ENCODE assay signal across 37 mouse cellular contexts in genomic region chr17:48905286-48906040, GRCm38 (mm10). TPM values are rescaled to one million over a fixed set of nuclear protein-coding genes. Genes with fewer than 3 reads are reported as not detected.
"Had no signal": no experiment of that assay in that cellular context is flagged by ENCODE, and none has a peak within 500 bp of the region (broad histone marks: within the 10 kb centered on the region; RNA-seq: fewer than 3 reads in every experiment).

No protein-coding gene starts in this region.

- H3K36me3 ChIP-seq: limb, embryonic 10.5 days; limb, embryonic 12.5 days; limb, embryonic 13.5 days; limb, embryonic 15.5 days; liver, embryonic 12.5 days; liver, embryonic 13.5 days; liver, embryonic 15.5 days; lung, embryonic 15.5 days; midbrain, embryonic 10.5 days; midbrain, embryonic 12.5 days; midbrain, embryonic 13.5 days; midbrain, embryonic 15.5 days had no signal

- H3K27me3 ChIP-seq: limb, embryonic 12.5 days; limb, embryonic 13.5 days; limb, embryonic 15.5 days; liver, embryonic 12.5 days; liver, embryonic 13.5 days; liver, embryonic 15.5 days; lung, embryonic 15.5 days; megakaryocyte, embryonic 14.5 days; midbrain, embryonic 15.5 days had no signal

- H3K9ac ChIP-seq: limb, embryonic 12.5 days; limb, embryonic 13.5 days; limb, embryonic 15.5 days; liver, embryonic 12.5 days; liver, embryonic 13.5 days; liver, embryonic 14.5 days; liver, embryonic 15.5 days; liver, postnatal 0 days; lung, embryonic 14.5 days; lung, embryonic 15.5 days; midbrain, embryonic 12.5 days; midbrain, embryonic 13.5 days; midbrain, embryonic 15.5 days had no signal

- DNase-seq: left cerebral cortex, postnatal 4 days; liver; liver, embryonic 13.5 days; liver, postnatal 0 days; lung, adult 18-20 months; lung, adult 2 months; lung, embryonic 14.5 days; lung, postnatal 10 days; lung, postnatal 14 days; lung, postnatal 36 days; lung, postnatal 4 days; midbrain, embryonic 14.5 days had no signal

- ATAC-seq: liver, embryonic 12.5 days; liver, postnatal 0 days; lung, postnatal 0 days; midbrain, embryonic 13.5 days; midbrain, embryonic 15.5 days; midbrain, embryonic 16.5 days had no signal

- H3K9me3 ChIP-seq: limb, embryonic 10.5 days; limb, embryonic 12.5 days; limb, embryonic 13.5 days; limb, embryonic 15.5 days; liver, embryonic 12.5 days; liver, embryonic 13.5 days; liver, embryonic 15.5 days; lung, embryonic 15.5 days; midbrain, embryonic 10.5 days; midbrain, embryonic 12.5 days; midbrain, embryonic 13.5 days; midbrain, embryonic 15.5 days had no signal

- H3K4me2 ChIP-seq: limb, embryonic 12.5 days; limb, embryonic 13.5 days; limb, embryonic 15.5 days; liver, embryonic 11.5 days; liver, embryonic 12.5 days; liver, embryonic 13.5 days; liver, embryonic 15.5 days; lung, embryonic 14.5 days; lung, embryonic 15.5 days; midbrain, embryonic 11.5 days; midbrain, embryonic 12.5 days; midbrain, embryonic 13.5 days; midbrain, embryonic 15.5 days had no signal

- H3K4me1 ChIP-seq: limb, embryonic 10.5 days; limb, embryonic 12.5 days; limb, embryonic 13.5 days; limb, embryonic 15.5 days; liver, embryonic 12.5 days; liver, embryonic 13.5 days; liver, embryonic 15.5 days; lung, embryonic 15.5 days; megakaryocyte, embryonic 14.5 days; midbrain, embryonic 10.5 days; midbrain, embryonic 12.5 days; midbrain, embryonic 13.5 days; midbrain, embryonic 15.5 days had no signal

- H3K4me3 ChIP-seq: left cerebral cortex, adult 2 months; limb, embryonic 10.5 days; limb, embryonic 12.5 days; limb, embryonic 13.5 days; limb, embryonic 15.5 days; liver, embryonic 12.5 days; liver, embryonic 13.5 days; liver, embryonic 15.5 days; lung, embryonic 15.5 days; megakaryocyte, embryonic 14.5 days; midbrain, embryonic 10.5 days; midbrain, embryonic 12.5 days; midbrain, embryonic 13.5 days; midbrain, embryonic 15.5 days; myocyte had no signal

- H3K27ac ChIP-seq: left cerebral cortex, adult 2 months; limb, embryonic 10.5 days; limb, embryonic 12.5 days; limb, embryonic 13.5 days; limb, embryonic 15.5 days; liver, embryonic 12.5 days; liver, embryonic 13.5 days; liver, embryonic 14.5 days; liver, embryonic 15.5 days; lung, embryonic 15.5 days; macrophage; midbrain, embryonic 10.5 days; midbrain, embryonic 12.5 days; midbrain, embryonic 13.5 days; midbrain, embryonic 15.5 days had no signal

RNA-seq across cellular contexts. Expression of gene Lrfn2, which starts 26.7 kb away (rescaled TPM):
- total RNA-seq: liver, adult 2 months; megakaryocyte progenitor cell, adult 5-6 weeks; megakaryocyte, adult 5-6 weeks; monocyte, adult 5-6 weeks had no signal
- polyA plus RNA-seq: limb, embryonic 10.5 days; liver, adult 2 months; liver, embryonic 15.5 days; liver, embryonic 16.5 days; liver, postnatal 0 days; lung, adult 2 months; macrophage; myocyte had no signal
